Mouse (Mus musculus) spleen, postnatal 14 days (tissue): ENCODE measurements at regions not wholly inside any gene's neighbourhood (a gene's known extent, or its start where the extent isn't known, plus 50 kb on each side); places are given as distances from the start of the nearest gene placed in this dataset.
"Not testable (repeated sequence)": the region's sequence is repeated elsewhere in the genome, so short reads cannot be mapped to it uniquely, and the experiment has no call there.

Experiments used
- DNase-seq, 2 experiments: peaks; one replicate each; pipeline ENCODE4 v3.0.0; 2021 to 2022; ENCODE audit warnings: low spot score in 2 of 2

- DNase-seq = not testable (repeated sequence)
These were observed 169.3 kb downstream of the Qk start for GRCm38 (mm10) chr17:10150403-10150689.

GRCm38 (mm10) chr17:10149682-10150402 is 169.8 kb downstream of the Qk start:
- no peak for DNase-seq

GRCm38 (mm10) chr17:10147106-10147505 is 172.5 kb downstream of the Qk start:
- no peak for DNase-seq

GRCm38 (mm10) chr17:10146576-10146975 is 173.1 kb downstream of the Qk start:
- no peak for DNase-seq

- no peak for DNase-seq
These were observed 180.8 kb downstream of the Qk start for GRCm38 (mm10) chr17:10138847-10139246.

- DNase-seq = no peak
These were observed 181.3 kb downstream of the Qk start for GRCm38 (mm10) chr17:10138374-10138773.

GRCm38 (mm10) chr17:10135111-10135510 is 184.5 kb downstream of the Qk start:
- DNase-seq = no peak

GRCm38 (mm10) chr17:10128591-10128990 is 191.1 kb downstream of the Qk start:
- no peak for DNase-seq

- DNase-seq = no peak
These were observed 197.2 kb downstream of the Qk start for GRCm38 (mm10) chr17:10122411-10122810.

GRCm38 (mm10) chr17:10112118-10112517 is 207.5 kb downstream of the Qk start:
- no peak for DNase-seq

- DNase-seq = no peak
These were observed 209.3 kb downstream of the Qk start for GRCm38 (mm10) chr17:10110375-10110675.

- DNase-seq = no peak
These were observed 209.9 kb downstream of the Qk start for GRCm38 (mm10) chr17:10109511-10110374.

GRCm38 (mm10) chr17:10105299-10105698 is 214.4 kb downstream of the Qk start:
- DNase-seq = no peak

- no peak for DNase-seq
These were observed 221.5 kb downstream of the Qk start for GRCm38 (mm10) chr17:10098199-10098598.

GRCm38 (mm10) chr17:10097691-10098090 is 222.0 kb downstream of the Qk start:
- DNase-seq = no peak

- no peak for DNase-seq
These were observed 223.8 kb downstream of the Qk start for GRCm38 (mm10) chr17:10095841-10096301.

- no peak for DNase-seq
These were observed 225.5 kb downstream of the Qk start for GRCm38 (mm10) chr17:10094108-10094521.

GRCm38 (mm10) chr17:10093437-10094107 is 226.1 kb downstream of the Qk start:
- peak; percentile 16 to 33 for DNase-seq

- DNase-seq = no peak
These were observed 232.3 kb downstream of the Qk start for GRCm38 (mm10) chr17:10087192-10087886.

- no peak for DNase-seq
These were observed 233.1 kb downstream of the Qk start for GRCm38 (mm10) chr17:10086558-10086957.

GRCm38 (mm10) chr17:10086132-10086531 is 233.5 kb downstream of the Qk start:
- DNase-seq = no peak

- no peak for DNase-seq
These were observed 237.9 kb downstream of the Qk start for GRCm38 (mm10) chr17:10081721-10082120.
